Mouse (Mus musculus) hindbrain, embryonic 13.5 days (tissue): Measurements from ENCODE around the gene Sptssa. TPM values are rescaled to one million over a fixed set of nuclear protein-coding genes. Genes with fewer than 3 reads are reported as not detected.

ENCODE experiments used
- ATAC-seq: fragments of 200-750 bp; cut with Nextera tagmentation; 2 replicates; pipeline ENCODE4 v1.8.0; 2017; ENCODE audit warnings: moderate TSS enrichment; ENCODE audit not compliant: low FRiP score
- H3K27ac ChIP-seq: fragments of 300-500 bp; sonication (generic); 2 replicates; pipeline ENCODE4 v1.5.1; 2015; ENCODE audit warnings: inconsistent platforms, mild to moderate bottlenecking, moderate library complexity
- H3K27me3 ChIP-seq: fragments of 300-500 bp; sonication (generic); 2 replicates; pipeline ENCODE4 v1.6.1; 2015; ENCODE audit warnings: mild to moderate bottlenecking, inconsistent platforms
- H3K36me3 ChIP-seq: fragments of 300-500 bp; sonication (generic); 2 replicates; pipeline ENCODE4 v1.6.1; 2015; ENCODE audit warnings: mild to moderate bottlenecking, inconsistent platforms
- H3K4me1 ChIP-seq: fragments of 300-500 bp; sonication (generic); replicated peaks from 2 replicates; pipeline ENCODE4 v1.6.1; 2015; ENCODE audit warnings: inconsistent platforms
- H3K4me2 ChIP-seq: fragments of 300-500 bp; sonication (generic); 2 replicates; pipeline ENCODE4 v1.6.1; 2015; ENCODE audit warnings: inconsistent platforms, mild to moderate bottlenecking, moderate library complexity
- H3K4me3 ChIP-seq: fragments of 300-500 bp; sonication (generic); 2 replicates; pipeline ENCODE4 v1.5.1; 2015; ENCODE audit warnings: mild to moderate bottlenecking, inconsistent platforms
- H3K9ac ChIP-seq: fragments of 300-500 bp; sonication (generic); 2 replicates; pipeline ENCODE4 v1.6.1; 2015; ENCODE audit warnings: mild to moderate bottlenecking, inconsistent platforms
- H3K9me3 ChIP-seq: fragments of 300-500 bp; sonication (generic); 2 replicates; pipeline ENCODE4 v1.6.1; 2016; ENCODE audit warnings: inconsistent platforms
- WGBS: fragments of 180-500 bp; shearing (Covaris S2); methylation state at CpG from one replicate; pipeline ENCODE4 v1.1.7; 2015; 5-methylcytosine and 5-hydroxymethylcytosine counted together
- polyA plus RNA-seq: library from polyadenylated mRNA; unstranded; fragments of >200 nt; fragmentation: Nextera tagmentation; extraction: Ambion mirVana; gene quantifications from 2 replicates; pipeline ENCODE4 v1.2.1, GENCODE M21; 2015

Sptssa gene
- 182 and 193 TPM in 2 replicates for polyA plus RNA-seq

- Histone ChIP-seq H3K9me3 (no peaks in the 10 kb centered on the region), H3K4me3 (peak within 1 kb of the TSS; percentile 58), H3K4me2 (peak within 1 kb of the TSS; percentile 65), H3K27ac (peak within 1 kb of the TSS; percentile 86), H3K27me3 (0 out of 2 replicates have a peak, but pooled peaks cover 2% of the 10 kb centered on the region), H3K36me3 (no peaks in the 10 kb centered on the region), H3K9ac (peak within 1 kb of the TSS; percentile 80), H3K4me1 (peaks cover 35% of the 10 kb centered on the region)
- 9% methylated on average over 53 of the region's 53 CpGs for WGBS
- ATAC-seq, result peak; percentile 99
Observed at GRCm38 (mm10) chr12:54656396-54657171, at the start of gene Sptssa. TSS of gene Sptssa (minus strand) at chr12:54656573.

GRCm38 (mm10) chr12:54699394-54699793 lies 43.0 kb upstream of the Sptssa start:
- Histone ChIP-seq H3K4me1 (peaks cover 5% of the 10 kb centered on the region), H3K9ac (no peak overlapping the region), H3K27ac (no peak overlapping the region), H3K27me3 (no peaks in the 10 kb centered on the region), H3K9me3 (no peaks in the 10 kb centered on the region), H3K36me3 (no peaks in the 10 kb centered on the region), H3K4me2 (no peak overlapping the region), H3K4me3 (no peak overlapping the region)
- WGBS, result 73% methylated on average over 7 of the region's 7 CpGs
- ATAC-seq, result no peak

GRCm38 (mm10) chr12:54697791-54698250 lies 41.4 kb upstream of the Sptssa start:
- Histone ChIP-seq H3K9ac (no peak overlapping the region), H3K36me3 (0 out of 2 replicates have a peak, but pooled peaks cover under 1% of the 10 kb centered on the region), H3K4me2 (no peak overlapping the region), H3K4me3 (no peak overlapping the region), H3K9me3 (no peaks in the 10 kb centered on the region), H3K27ac (peak overlapping the region; percentile 49; the same call in 1 of the 2 replicates), H3K27me3 (no peaks in the 10 kb centered on the region), H3K4me1 (peaks cover 17% of the 10 kb centered on the region)
- ATAC-seq, result no peak
- WGBS, result 64% methylated on average over 6 of the region's 6 CpGs

GRCm38 (mm10) chr12:54697003-54697597 lies 40.7 kb upstream of the Sptssa start:
- Histone ChIP-seq H3K4me2 (no peak overlapping the region), H3K4me3 (no peak overlapping the region), H3K27me3 (no peaks in the 10 kb centered on the region), H3K4me1 (peaks cover 20% of the 10 kb centered on the region), H3K36me3 (peaks cover 7% of the 10 kb centered on the region), H3K9ac (no peak overlapping the region), H3K27ac (peak overlapping the region; percentile 49), H3K9me3 (no peaks in the 10 kb centered on the region)
- WGBS, result 11% methylated on average over 7 of the region's 7 CpGs
- ATAC-seq, result 0 out of 2 replicates have a peak, but pooled peaks have one; percentile 49

- Histone ChIP-seq H3K9ac (peak overlapping the region; percentile 87), H3K4me3 (peak overlapping the region; percentile 78), H3K27me3 (no peaks in the 10 kb centered on the region), H3K27ac (peak overlapping the region; percentile 98), H3K9me3 (no peaks in the 10 kb centered on the region), H3K36me3 (peaks cover 12% of the 10 kb centered on the region), H3K4me1 (peaks cover 20% of the 10 kb centered on the region), H3K4me2 (peak overlapping the region; percentile 63)
- under 1% methylated on average over 32 of the region's 32 CpGs for WGBS
- peak; percentile 90 for ATAC-seq
Observed at GRCm38 (mm10) chr12:54696242-54697002, 40.0 kb upstream of the Sptssa start.

GRCm38 (mm10) chr12:54695511-54696241 lies 39.3 kb upstream of the Sptssa start, which contains the start of gene Eapp:
TSS of gene Eapp (minus strand) at chr12:54695897.
- Histone ChIP-seq H3K4me1 (peaks cover 20% of the 10 kb centered on the region), H3K27ac (peak within 1 kb of the TSS; percentile 98), H3K36me3 (peaks cover 17% of the 10 kb centered on the region), H3K27me3 (no peaks in the 10 kb centered on the region), H3K4me3 (peak within 1 kb of the TSS; percentile 78), H3K4me2 (peak within 1 kb of the TSS; percentile 63), H3K9me3 (no peaks in the 10 kb centered on the region), H3K9ac (peak within 1 kb of the TSS; percentile 87)
- peak; percentile 94 for ATAC-seq
- under 1% methylated on average over 57 of the region's 57 CpGs for WGBS

GRCm38 (mm10) chr12:54694847-54695510 lies 38.6 kb upstream of the Sptssa start:
- peaks cover 24% of the 10 kb centered on the region for H3K36me3 ChIP-seq
- H3K9ac ChIP-seq, result peak overlapping the region; percentile 87
- no peaks in the 10 kb centered on the region for H3K27me3 ChIP-seq
- H3K4me3 ChIP-seq, result peak overlapping the region; percentile 78
- ATAC-seq, result no peak
- peak overlapping the region; percentile 98 for H3K27ac ChIP-seq
- peaks cover 20% of the 10 kb centered on the region for H3K4me1 ChIP-seq
- WGBS, result 37% methylated on average over 12 of the region's 12 CpGs
- no peaks in the 10 kb centered on the region for H3K9me3 ChIP-seq
- peak overlapping the region; percentile 63 for H3K4me2 ChIP-seq

GRCm38 (mm10) chr12:54689082-54689481 lies 32.7 kb upstream of the Sptssa start:
- no peak overlapping the region for H3K9ac ChIP-seq
- H3K4me1 ChIP-seq, result peaks cover 12% of the 10 kb centered on the region
- no peak overlapping the region for H3K27ac ChIP-seq
- 94% methylated on average over 5 of the region's 5 CpGs for WGBS
- no peak for ATAC-seq
- no peaks in the 10 kb centered on the region for H3K27me3 ChIP-seq
- H3K36me3 ChIP-seq, result peaks cover 72% of the 10 kb centered on the region
- no peak overlapping the region for H3K4me3 ChIP-seq
- no peaks in the 10 kb centered on the region for H3K9me3 ChIP-seq
- no peak overlapping the region for H3K4me2 ChIP-seq

- H3K4me1 ChIP-seq, result no peaks in the 10 kb centered on the region
- H3K9ac ChIP-seq, result no peak overlapping the region
- ATAC-seq, result no peak
- peaks cover 49% of the 10 kb centered on the region for H3K36me3 ChIP-seq
- H3K4me3 ChIP-seq, result no peak overlapping the region
- no peaks in the 10 kb centered on the region for H3K9me3 ChIP-seq
- no peaks in the 10 kb centered on the region for H3K27me3 ChIP-seq
- 9% methylated on average over 1 of the region's 1 CpGs for WGBS
- H3K4me2 ChIP-seq, result no peak overlapping the region
- H3K27ac ChIP-seq, result no peak overlapping the region; the same call in 1 of the 2 replicates
Observed at GRCm38 (mm10) chr12:54683182-54683581, 26.8 kb upstream of the Sptssa start.

GRCm38 (mm10) chr12:54676709-54677108 lies 20.3 kb upstream of the Sptssa start:
- no peak overlapping the region for H3K4me3 ChIP-seq
- H3K4me2 ChIP-seq, result no peak overlapping the region
- no peak for ATAC-seq
- H3K27me3 ChIP-seq, result no peaks in the 10 kb centered on the region
- no peak overlapping the region for H3K9ac ChIP-seq
- WGBS, result 95% methylated on average over 9 of the region's 9 CpGs
- no peak overlapping the region for H3K27ac ChIP-seq
- H3K9me3 ChIP-seq, result no peaks in the 10 kb centered on the region
- no peaks in the 10 kb centered on the region for H3K4me1 ChIP-seq
- H3K36me3 ChIP-seq, result peaks cover 68% of the 10 kb centered on the region

- ATAC-seq, result no peak
- Histone ChIP-seq H3K27me3 (no peaks in the 10 kb centered on the region), H3K4me2 (no peak overlapping the region), H3K27ac (no peak overlapping the region), H3K36me3 (peaks cover 72% of the 10 kb centered on the region), H3K4me1 (no peaks in the 10 kb centered on the region), H3K9ac (no peak overlapping the region), H3K9me3 (no peaks in the 10 kb centered on the region), H3K4me3 (no peak overlapping the region)
- 96% methylated on average over 4 of the region's 4 CpGs for WGBS
Observed at GRCm38 (mm10) chr12:54675396-54675795, 19.0 kb upstream of the Sptssa start.
